Mouse (Mus musculus): ENCODE measurements around the gene Rflnb.

- TF ChIP-seq POLR2A (IDR thresholded peaks at IDR 0.05; ENCODE audit: borderline replicate concordance, insufficient read depth, low read length) (no peak), CTCF (IDR thresholded peaks at IDR 0.05; ENCODE audit: borderline replicate concordance, insufficient read depth, low read depth, low read length) (no peak)
Measured at GRCm38 (mm10) chr11:76077341-76077740, 49.8 kb upstream of the Rflnb start.
